Mouse (Mus musculus) gastrocnemius, adult 18-20 months (tissue): Measurements from ENCODE around the gene Dazap1. TPM values are rescaled to one million over a fixed set of nuclear protein-coding genes. Genes with fewer than 3 reads are reported as not detected.
"Not testable (repeated sequence)": the region's sequence is repeated elsewhere in the genome, so short reads cannot be mapped to it uniquely, and the experiment has no call there.

ENCODE experiments used
- DNase-seq: peaks from one replicate; pipeline ENCODE4 v3.0.0; 2021; ENCODE audit warnings: low spot score
- long read RNA-seq, 2 experiments: library from polyadenylated mRNA; stranded (forward); transcript quantifications; one replicate each; pipeline ENCODE4 v2.0.0; 2021
- total RNA-seq, 2 experiments: library from RNA; stranded (reverse); gene quantifications; 2 replicates each; pipeline ENCODE4 v1.2.3; 2021

Gene Dazap1
- total RNA-seq = 10 to 100 TPM; 34.2 to 38.8 TPM
- long read RNA-seq, experiment 1, transcript Dazap1-203 (12 exons, 2,081 nt) = major isoform, 9 of 16 reads
- long read RNA-seq, experiment 1, partial matches to known transcripts = 1 of 16 reads
- long read RNA-seq, experiment 1, other reads (novel, unspliced or antisense) = 6 of 16 reads
- long read RNA-seq, experiment 2, transcript Dazap1-203 (12 exons, 2,081 nt) = major isoform, 13 of 23 reads
- long read RNA-seq, experiment 2, partial matches to known transcripts = 3 of 23 reads
- long read RNA-seq, experiment 2, other reads (novel, unspliced or antisense) = 4 of 23 reads

DNA sequence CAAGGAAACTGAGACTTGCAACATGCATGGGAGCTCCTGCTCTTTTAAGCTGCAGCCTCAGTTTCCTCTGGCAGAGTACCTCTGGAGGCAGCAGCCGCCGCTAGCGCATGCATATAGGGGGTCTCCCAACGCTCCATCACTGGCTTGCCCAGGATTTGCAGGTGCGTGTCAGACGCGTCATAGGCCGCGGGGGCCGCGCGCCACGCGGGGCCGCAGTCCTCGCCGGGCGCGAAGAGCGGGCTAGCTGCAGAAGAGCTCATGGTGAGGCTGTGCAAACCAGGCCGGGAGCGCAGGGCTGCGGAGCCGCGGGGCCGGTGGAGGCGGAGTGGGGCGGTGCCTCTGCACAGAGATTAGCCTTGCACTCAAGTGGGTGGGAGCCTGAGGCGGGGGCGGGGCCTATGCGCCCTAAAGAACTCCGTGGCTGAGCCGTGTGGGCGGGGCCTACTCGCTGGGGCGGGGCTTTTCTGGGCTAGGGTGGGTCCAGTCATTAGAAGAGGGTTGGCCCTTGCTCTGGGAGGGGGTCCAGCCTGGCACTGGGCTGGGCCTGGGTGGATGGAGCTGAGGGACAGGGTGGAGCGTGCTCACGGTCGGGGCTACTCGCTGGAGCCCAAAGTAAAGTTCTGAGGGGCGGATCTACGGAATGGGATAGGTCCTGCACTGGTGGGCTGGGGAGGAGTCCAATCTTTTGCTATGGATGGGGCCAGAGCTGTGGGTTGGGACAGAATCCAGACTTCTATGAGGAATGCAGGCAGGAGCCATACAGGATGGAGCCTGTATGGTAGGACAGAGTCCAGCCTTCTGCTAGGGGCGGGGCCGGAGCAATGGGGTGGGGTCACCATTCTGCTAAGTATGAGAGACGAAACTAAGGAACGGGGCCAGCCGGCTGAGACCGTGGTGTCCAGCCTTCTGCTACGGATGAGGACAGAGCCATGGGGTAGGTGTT lies at the start of gene Dazap1, which contains the start of gene Gamt:
TSS of gene Dazap1 (plus strand) at position 845 of the 943 bp plus-strand sequence.
TSS of gene Gamt (minus strand) at position 371 of the 943 bp plus-strand sequence.
- peak; percentile 97 for DNase-seq

DNA sequence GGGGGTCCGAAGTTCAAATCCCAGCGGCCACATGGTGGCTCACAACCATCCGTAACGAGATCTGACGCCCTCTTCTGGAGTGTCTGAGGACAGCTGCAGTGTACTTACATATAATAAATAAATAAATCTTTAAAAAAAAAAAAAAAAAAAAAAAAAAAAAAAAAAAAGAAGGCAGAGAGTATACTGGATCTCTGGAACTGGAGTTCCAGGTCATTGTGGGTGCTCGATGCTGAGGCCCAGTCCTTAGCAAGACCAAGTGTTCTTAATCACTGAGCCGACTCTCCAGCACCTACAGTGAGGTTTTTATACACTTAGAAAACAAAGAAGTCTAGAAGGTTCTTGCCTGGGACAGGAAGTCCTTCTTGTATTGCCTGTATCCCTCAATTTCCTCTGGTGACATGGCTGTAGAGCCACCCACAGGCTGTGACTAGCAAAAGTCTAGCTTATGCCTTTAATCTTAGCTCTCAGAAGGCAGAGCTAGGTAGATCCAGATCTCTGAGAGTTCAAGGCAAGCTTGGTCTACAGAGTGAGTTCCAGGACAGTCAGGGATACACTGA lies 49.7 kb upstream of the Dazap1 start:
- DNase-seq = not testable (repeated sequence)

DNA sequence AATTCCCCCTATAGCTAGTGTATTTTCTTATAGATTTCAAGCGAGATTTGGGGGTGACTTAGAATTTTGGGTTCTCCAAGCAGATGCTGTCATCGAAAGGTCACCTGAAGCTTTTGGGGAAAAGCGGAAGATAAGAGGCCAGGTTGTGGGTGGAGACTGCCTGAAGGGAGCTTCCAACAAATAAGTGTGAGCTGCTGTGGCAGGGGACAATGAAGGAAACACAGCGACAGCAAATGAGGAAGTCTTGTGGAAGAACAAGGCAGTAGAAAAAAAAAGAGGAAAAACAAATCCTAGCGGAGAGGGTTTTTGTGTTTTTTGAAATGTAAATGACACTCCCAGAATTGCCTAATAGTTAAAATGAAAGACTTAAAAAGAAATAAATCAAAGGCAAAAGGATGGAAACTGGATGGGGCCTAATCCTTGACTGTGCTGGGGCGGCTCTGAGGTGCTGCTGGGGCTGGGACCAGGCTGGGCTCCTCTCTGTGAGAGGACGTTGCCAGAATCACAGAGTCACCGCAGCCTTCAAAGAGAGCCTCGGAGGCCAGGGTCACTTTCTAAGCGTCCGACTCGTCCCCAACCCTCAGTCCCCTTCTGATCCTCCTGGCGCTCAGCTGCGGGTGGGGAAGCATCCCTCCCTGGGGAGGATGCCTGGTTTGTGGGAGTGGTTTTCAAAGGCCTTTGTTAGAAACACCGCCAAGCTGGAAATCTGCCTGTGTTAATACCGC lies 46.1 kb upstream of the Dazap1 start:
- no peak for DNase-seq

DNA sequence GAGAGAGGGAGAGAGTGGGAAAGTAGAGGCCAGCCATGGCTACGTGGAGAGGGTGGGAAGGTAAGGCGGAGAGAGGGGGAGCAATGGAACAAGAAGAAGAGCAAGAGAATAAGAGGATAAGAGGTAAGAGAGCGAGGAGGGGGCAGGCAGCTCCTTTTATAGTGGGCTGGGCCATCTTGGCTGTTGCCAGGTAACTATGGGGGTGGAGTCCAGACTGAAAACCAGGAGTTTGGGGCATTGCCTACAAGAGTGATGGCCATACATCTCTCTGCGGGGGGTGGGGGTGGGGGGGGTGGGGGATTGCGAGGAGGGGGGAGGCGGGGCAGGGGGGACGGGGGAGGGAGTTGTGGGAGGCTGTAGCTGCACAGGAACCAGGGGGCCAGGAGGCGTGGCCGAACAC lies 40.6 kb upstream of the Dazap1 start:
- no peak for DNase-seq

DNA sequence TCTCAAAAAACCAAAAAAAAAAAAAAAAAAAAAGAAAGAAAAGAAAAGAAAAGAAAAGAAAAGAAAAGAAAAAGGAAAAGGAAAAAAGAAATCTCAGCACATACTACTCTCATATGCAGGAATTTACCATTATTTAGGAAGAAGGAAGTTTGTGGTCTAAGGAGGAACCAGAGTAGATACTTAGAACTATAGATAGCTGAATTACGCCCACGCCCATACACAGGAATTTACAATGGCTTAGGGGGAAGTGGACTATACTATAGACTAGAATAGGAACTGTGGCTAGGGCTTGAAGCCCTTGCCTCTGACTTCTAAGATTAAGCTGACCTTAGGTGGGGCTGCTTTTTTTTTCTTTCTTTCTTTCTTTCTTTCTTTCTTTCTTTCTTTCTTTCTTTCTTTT lies 38.1 kb upstream of the Dazap1 start:
- not testable (repeated sequence) for DNase-seq

DNA sequence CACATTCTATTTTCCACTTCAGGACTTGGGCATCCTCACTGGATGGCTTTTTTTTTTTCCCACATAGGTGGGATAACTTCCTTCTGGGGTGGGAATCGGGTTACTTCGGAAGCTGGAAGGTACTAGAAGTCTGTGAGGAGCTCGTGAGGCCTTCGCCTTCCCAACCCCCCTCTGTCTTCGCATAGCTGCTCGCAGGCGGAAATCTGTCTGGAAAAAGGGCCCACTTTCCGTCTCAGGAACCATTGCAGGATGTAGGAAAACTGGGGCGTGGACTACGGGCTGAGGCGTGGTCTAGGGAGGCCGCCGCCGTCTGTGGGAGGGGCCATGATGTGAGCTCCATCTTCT lies 35.2 kb upstream of the Dazap1 start:
- DNase-seq = no peak

DNA sequence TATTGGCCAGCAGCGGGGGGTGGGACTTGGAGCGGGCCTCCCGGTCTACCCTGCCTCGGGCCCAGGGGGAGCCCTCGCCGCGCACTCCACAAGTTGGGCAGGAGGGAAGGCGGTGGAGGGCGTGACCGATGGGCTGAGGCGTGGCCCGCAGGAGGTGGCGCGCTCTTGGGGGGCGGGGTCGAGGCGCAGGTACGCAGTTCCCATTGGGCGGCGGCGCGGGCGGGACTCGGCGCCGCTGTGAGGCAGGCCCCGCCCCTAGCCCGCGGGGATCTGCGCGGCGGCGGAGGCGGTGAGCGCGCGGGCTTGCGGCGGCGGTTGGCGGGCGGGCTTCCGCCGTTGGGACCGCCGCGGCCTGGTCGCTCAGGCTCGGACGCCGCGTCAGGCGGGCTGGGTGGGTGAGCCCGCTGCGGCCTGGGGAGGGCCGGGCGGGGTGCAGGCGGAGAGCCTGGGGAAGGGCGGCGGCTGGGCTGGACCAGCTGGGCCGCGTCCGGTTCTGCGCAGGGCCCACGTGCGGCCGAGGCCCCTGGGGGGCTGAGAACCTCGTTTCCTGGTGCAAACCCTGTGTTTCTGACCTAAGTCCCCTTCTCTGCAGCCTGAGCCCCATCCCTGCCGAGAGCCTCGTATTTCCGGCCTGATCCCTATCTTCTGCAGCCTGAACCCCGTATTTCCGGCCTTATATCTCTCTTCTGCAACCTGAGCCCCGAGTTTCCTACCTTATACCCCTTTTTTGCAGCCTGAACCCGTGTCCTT lies 34.7 kb upstream of the Dazap1 start, which contains the start of gene Mum1:
TSS of gene Mum1 (plus strand) at position 19 of the 750 bp plus-strand sequence.
- peak; percentile 99 for DNase-seq

DNA sequence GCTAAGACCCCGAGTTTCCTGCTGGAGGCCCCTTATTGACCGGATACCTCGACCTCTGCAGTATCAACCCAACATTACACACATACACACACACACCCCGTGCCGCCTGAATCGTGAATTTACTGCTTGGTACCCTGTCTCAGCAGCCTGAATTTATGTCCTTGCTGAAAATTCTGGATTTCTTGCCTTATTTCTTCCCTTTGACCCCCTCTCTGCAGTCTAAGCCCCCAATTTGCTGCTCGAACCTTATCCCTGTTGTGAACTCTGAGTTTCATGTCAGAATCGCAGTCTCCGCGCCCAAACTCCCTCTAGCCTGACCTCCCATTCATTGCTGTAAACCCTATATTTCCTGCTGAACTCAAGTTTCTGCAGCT lies 34.1 kb upstream of the Dazap1 start:
- no peak for DNase-seq

DNA sequence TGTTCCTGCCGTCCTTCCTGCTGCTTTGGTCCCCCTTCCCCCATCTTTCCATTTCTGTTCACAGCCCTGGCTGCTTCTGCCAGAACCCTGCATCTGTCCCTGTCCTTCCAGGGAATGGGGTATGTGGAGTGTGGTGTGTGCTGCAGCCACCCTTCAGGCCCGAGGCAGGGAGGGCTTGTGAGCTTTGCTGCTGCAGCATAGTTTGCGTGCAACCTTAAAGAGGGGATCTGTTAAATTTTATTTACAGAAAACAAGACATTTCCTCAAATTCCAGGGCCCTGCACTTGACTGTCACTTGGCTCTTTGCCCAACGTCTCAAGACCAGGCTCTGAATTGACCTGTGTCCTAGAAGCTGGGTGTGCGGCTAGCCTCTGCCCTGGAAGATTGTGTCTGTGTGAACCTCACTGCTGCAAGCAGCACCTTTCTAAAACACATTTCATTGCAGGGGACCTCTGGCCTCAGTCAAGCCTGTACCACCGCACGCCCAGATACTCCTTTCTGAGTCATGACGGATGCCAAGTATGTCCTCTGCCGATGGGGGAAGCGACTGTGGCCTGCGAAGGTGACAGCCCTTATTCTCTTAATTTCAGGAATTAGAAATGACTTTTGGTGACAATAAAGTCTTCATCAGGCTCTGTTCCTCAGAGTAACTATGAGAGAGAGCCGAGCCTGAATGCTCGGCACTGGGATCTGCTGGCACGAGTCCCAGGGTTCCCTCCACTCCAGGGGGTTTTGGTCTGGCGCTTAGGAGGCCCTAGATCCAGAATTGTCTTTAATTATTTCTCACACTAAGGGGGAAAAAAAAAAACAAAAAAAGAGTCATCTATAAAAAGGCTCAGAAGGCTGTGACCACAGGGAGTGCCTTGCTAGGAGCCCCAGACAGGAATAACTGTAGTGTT lies 33.2 kb upstream of the Dazap1 start:
- peak; percentile 56 for DNase-seq

DNA sequence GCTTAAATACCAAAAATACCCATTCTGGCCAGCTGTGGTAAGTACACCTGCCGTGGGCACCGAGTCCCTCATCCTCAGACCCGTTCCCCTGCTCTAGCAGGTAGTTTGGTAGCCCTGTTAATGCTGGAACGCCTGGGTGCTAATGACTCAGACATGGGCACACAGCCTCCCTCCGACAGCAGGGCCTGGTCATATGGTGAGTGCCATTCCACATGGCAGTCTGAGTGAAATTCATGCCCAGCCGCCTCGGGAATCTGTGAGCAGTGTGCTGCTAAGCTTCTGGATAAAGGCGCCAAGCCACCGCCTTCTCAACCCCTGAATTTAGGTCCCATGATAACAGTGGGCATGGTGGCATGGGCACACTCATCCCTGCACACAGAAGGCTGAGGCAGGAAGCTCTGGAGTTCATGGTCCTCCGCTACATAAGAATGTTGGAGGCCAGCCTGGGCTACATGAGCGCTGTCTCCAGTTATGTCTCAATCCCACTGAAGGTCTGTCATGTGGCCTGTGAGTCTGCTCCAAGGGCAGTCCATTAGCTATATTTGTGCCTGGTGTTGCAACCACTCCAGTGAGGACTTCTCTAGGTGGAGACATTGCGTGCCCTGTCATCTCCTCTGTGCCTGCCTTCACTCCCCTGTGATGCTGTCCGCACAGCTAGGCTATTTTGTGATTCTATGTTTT lies 25.0 kb upstream of the Dazap1 start:
- no peak for DNase-seq

DNA sequence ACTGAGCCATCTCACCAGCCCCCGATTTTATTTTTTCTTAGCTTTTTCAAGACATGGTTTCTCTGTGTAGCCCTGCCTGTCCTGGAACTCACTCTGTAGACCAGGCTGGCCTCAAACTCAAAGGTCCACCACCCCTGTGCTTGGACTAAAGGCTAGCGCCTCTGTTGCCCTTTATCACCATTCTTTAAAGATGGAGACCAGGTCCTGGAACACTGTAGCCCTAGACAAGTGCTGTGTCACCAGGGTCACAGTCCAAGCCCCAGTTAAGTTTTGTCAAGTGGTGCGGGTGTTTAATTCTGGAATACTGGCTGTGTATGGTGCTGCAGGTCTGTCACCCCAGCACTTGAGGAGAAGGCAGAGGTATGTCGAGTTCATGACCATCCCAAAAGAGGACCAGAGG lies 24.3 kb upstream of the Dazap1 start:
- DNase-seq = no peak

DNA sequence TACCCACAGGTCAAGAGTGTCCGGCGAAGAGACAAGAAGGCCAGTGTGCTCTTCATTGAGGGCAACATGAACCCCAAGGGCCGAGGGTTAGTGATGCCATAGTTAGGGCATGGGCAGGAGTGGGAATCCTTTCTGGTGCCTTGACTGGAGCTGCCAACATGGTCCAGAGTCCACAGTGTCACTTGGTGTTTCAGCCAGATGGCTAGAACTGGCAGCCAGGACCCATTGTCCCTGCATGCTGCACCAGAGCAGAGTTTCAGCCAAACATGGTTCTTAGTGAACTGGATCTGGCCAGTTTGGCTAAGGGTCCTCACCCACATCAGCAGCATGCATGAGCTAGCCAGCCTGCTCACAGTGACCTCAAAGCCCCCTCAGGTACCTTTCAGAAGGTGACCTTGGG lies 23.0 kb upstream of the Dazap1 start:
- no peak for DNase-seq

DNA sequence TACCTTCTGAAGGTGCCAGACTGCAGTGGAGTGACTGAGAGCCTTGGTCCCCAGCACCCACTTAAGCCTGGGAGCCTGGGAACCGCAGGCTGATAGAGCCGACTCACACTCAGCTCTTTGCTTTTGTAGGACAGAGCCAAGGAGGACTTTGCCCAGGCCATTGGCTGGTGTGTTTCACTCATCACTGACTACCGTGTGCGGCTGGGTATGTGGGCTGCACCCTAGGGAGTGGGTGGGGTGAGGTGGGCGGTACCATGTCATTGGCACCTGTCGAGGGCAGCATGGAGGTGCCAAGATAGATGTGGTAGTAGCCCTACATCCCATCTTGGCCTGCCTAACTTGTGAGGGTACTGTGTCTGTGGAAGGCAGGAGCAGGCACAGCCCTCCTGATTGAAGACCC lies 21.5 kb upstream of the Dazap1 start:
- no peak for DNase-seq

DNA sequence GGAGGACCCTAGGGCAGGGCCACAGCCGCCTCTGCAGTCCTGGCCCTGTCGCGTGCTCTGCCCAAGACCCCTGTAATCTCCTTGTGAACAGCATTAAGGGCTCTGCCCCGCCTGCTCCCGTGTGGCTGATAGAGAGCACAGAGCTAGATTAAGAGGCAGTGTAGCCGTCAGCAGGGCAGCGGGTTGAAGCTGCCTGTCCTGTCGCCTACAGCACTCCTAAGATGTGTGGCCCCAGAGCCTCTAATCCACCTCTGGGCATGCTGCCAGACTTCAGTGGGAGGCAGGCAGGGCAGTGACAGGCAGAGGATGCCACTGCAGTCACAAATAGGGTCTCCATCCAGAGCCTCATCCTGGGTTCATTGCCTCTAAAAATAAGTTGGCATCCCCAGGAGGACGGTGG lies 19.2 kb upstream of the Dazap1 start:
- DNase-seq = no peak

DNA sequence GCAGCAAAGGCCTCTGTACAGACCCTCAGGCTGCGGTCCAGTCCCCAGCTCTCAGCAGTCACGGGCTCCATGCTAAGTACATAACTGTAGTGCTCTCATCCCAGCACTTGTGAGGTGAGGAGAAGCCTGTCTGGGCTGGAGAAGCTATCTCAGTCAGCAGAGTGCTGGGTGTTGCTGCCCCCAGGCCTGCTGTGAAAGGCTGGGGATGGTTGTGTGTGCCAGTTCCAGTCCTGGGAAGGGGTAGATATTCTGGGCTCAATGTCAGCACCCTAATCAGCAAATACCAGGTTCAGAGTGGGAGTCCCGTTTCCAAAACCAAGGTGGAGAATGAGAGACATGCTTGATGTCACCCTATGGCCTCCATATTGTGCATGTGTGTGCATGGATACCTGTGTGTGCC lies 18.7 kb upstream of the Dazap1 start:
- DNase-seq = no peak

DNA sequence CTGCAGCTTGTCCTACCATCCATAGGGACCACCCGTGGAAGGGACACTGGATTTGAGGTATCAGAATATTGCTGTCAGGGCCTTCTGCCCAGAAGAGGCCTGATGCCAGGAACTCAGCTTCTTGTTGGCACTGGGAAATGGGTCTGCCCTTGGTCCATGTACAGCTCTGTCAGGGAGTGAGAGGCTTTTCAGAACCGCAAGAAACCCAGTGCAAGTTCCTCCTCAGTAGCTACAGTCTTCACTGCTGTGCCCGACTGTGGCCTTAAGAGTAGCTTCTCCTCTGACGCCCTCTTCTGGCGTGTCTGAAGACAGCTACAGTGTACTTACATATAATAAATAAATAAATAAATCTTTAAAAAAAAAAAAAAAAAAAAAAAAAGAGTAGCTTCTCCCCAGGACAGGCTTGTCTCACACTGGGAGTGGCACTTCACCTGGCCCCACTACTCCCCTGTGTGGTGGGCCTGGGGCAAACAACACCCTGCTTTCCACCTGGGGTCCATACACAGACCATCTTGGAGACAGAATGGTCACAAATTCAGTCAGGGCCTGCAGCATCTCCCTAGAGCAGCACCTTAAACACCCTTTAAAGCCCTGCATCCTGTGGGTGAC lies 16.4 kb upstream of the Dazap1 start:
- no peak for DNase-seq

DNA sequence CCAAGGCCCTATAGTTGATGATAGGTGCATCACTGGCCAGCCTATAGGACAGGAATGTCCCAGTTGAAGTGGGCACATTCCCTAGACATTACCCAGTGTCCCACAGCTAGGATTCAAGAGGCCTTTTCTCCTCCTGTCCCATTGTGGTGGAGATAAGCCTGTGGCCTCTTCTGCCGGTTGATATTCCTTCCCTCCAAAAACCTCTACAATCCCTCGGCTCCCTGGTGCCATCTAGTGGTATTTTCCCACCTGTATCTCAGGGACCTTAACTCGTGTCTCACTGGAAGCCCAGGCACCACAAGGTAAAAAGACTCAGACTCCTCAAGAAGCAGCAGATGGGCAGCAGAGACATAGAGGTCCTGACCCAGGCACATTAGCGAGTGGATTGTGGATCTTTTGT lies 15.7 kb upstream of the Dazap1 start:
- DNase-seq = peak; percentile 86

DNA sequence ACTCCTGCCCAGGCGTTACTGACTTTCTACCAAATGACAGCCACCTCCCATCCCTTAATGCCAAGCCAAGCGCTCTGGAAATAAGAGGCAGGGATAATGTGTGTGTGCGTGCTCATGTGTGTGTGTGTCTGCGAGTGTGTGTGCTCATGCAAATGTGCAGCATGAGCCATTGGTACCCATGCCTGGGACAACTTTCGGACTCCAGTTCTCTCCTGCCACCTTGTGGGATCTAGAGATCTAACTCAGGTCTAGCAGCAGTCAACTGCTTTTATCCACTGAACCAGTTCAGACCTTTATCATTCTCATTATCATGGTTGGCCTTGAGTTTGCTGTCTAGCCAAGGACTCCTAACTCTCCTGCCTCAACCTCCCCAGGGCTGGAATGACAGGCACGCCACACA lies 13.4 kb upstream of the Dazap1 start:
- DNase-seq = no peak

DNA sequence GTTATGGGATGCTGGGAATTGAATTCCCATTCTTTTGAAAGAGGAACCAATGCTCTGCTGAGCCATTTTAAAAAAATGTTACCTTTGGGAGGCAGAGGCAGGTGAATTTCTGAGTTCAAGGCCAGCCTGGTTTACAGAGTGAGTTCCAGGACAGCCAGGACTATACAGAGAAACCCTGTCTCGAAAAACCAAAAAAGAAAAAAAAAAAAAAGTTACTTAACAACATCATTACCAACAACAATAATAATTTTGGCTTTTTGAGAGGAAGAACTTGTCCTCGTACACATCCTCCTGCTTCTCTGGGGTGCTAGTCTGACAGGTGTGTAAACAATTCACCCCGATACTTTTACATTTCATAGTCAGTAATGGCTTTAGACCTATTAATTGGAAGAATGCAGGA lies 12.8 kb upstream of the Dazap1 start:
- DNase-seq = not testable (repeated sequence)
